Mouse (Mus musculus): ENCODE measurements around the gene Vmn1r70.

Gene Vmn1r70

DNA sequence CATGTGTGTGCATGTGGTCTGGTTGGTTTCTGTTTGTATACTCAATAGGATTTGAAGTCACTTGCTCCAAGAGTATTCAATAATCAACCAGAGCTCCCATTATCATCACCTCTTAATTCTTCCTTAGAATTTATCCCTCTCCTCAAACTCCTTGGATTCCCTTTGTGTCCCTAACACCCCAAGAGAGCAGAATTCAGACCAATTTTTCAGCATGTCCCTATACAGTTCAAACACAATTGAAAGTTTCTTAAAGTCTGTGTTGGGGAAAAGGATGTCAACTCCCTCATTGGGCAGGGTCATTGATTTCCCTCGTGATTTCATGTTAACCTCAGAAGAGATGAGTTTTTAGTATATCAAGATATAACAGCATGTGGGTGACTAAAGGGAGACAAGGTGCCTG, at the start of gene Vmn1r70:
TSS of gene Vmn1r70 (plus strand) at position 301 of the 400 bp plus-strand sequence.
- DNase-seq (ENCODE audit: low spot score): no peak

DNA sequence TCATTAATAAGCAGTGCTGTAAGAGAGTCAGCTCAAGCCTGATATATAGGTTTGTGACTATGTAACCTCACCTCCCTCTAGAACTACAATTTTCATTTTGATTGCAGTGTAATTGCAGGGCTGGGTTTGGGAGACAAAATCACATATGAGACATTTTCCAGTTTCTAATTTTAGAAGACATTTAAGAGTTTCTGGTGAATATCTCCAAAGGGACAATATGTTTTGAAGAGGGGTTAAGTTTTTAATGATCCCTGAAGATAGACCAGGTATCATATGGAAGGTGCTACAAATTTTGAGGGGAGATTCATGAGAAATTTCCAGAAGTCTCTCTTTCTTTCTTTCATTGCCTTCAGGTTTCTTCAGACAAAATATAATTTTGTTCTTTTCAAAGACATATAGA, 17.8 kb upstream of the Vmn1r70 start, which contains the start of gene Vmn1r69:
TSS of gene Vmn1r69 (minus strand) at position 101 of the 400 bp plus-strand sequence.
- no peak for DNase-seq (ENCODE audit: low spot score)

Measured in testis, postnatal 10 days (tissue).